Mouse (Mus musculus): Measurements from ENCODE around the gene 4930519G04Rik. TPM values are rescaled to one million over a fixed set of nuclear protein-coding genes. Genes with fewer than 3 reads are reported as not detected.
"Not testable (repeated sequence)": the region's sequence is repeated elsewhere in the genome, so short reads cannot be mapped to it uniquely, and the experiment has no call there.

4930519G04Rik gene
- polyA plus RNA-seq, 1 experiment from 2014 or later, result not detected

GRCm38 (mm10) chr5:114842155-114842554, 11.3 kb upstream of the 4930519G04Rik start:
- not testable (repeated sequence) for ATAC-seq (ENCODE audit: insufficient number of reproducible peaks, insufficient read depth, low FRiP score, low read depth); H3K36me3 ChIP-seq (ENCODE audit: control insufficient read depth, insufficient read depth, low read length)

GRCm38 (mm10) chr5:114842674-114843073, 10.8 kb upstream of the 4930519G04Rik start:
- WGBS, result 63% methylated on average over 5 of the region's 5 CpGs
- no peak overlapping the region for H3K4me3 ChIP-seq (ENCODE audit: control insufficient read depth in 1 of 2, insufficient read depth in 1 of 2, low read depth in 1 of 2, low read length in 2 of 2)
- H3K4me1 ChIP-seq (ENCODE audit: control insufficient read depth in 2 of 2, insufficient read depth in 2 of 2, low read length in 2 of 2), result no peaks in the 10 kb centered on the region
- H3K9me3 ChIP-seq (ENCODE audit: control insufficient read depth, low read length), result no peaks in the 10 kb centered on the region
- ATAC-seq (ENCODE audit: insufficient number of reproducible peaks, insufficient read depth, low FRiP score, low read depth), result no peak
- no peak overlapping the region for H3K4me2 ChIP-seq (ENCODE audit: low read length)
- no peak overlapping the region for H3K9ac ChIP-seq (ENCODE audit: low read length)
- no peaks in the 10 kb centered on the region for H3K27me3 ChIP-seq (ENCODE audit: control insufficient read depth, insufficient read depth, low read length)
- H3K36me3 ChIP-seq (ENCODE audit: control insufficient read depth, insufficient read depth, low read length), result no peaks in the 10 kb centered on the region
- H3K27ac ChIP-seq (replicated peaks in 1 of 2; ENCODE audit: control insufficient read depth in 1 of 2, insufficient read depth in 1 of 2, low read depth in 2 of 2, low read length in 2 of 2), result no peak overlapping the region

More at GRCm38 (mm10) chr5:114842155-114842554, 11.3 kb upstream of the 4930519G04Rik start:
- 56% methylated on average over 3 of the region's 3 CpGs for WGBS
- H3K27me3 ChIP-seq (ENCODE audit: control insufficient read depth, insufficient read depth, low read length); H3K9me3 ChIP-seq (ENCODE audit: control insufficient read depth, low read length); H3K4me2 ChIP-seq (ENCODE audit: low read length); H3K27ac ChIP-seq (replicated peaks in 1 of 2; ENCODE audit: control insufficient read depth in 1 of 2, insufficient read depth in 1 of 2, low read depth in 2 of 2, low read length in 2 of 2); H3K4me1 ChIP-seq (ENCODE audit: control insufficient read depth in 2 of 2, insufficient read depth in 2 of 2, low read length in 2 of 2); H3K4me3 ChIP-seq (ENCODE audit: control insufficient read depth in 1 of 2, insufficient read depth in 1 of 2, low read depth in 1 of 2, low read length in 2 of 2); H3K9ac ChIP-seq (ENCODE audit: low read length): not testable (repeated sequence)

- H3K4me1 ChIP-seq (ENCODE audit: control insufficient read depth in 2 of 2, insufficient read depth in 2 of 2, low read length in 2 of 2); H3K27ac ChIP-seq (replicated peaks in 1 of 2; ENCODE audit: control insufficient read depth in 1 of 2, insufficient read depth in 1 of 2, low read depth in 2 of 2, low read length in 2 of 2); H3K36me3 ChIP-seq (ENCODE audit: control insufficient read depth, insufficient read depth, low read length); ATAC-seq (ENCODE audit: insufficient number of reproducible peaks, insufficient read depth, low FRiP score, low read depth); H3K4me2 ChIP-seq (ENCODE audit: low read length); H3K4me3 ChIP-seq (ENCODE audit: control insufficient read depth in 1 of 2, insufficient read depth in 1 of 2, low read depth in 1 of 2, low read length in 2 of 2); H3K9ac ChIP-seq (ENCODE audit: low read length); H3K27me3 ChIP-seq (ENCODE audit: control insufficient read depth, insufficient read depth, low read length); H3K9me3 ChIP-seq (ENCODE audit: control insufficient read depth, low read length): not testable (repeated sequence)
- 79% methylated on average over 2 of the region's 2 CpGs for WGBS
Measured at GRCm38 (mm10) chr5:114844371-114844770, 9.1 kb upstream of the 4930519G04Rik start.

- no peak for ATAC-seq (ENCODE audit: insufficient number of reproducible peaks, insufficient read depth, low FRiP score, low read depth)
Measured at GRCm38 (mm10) chr5:114851565-114852236, 1.8 kb upstream of the 4930519G04Rik start.

GRCm38 (mm10) chr5:114858582-114858981, 5.1 kb downstream of the 4930519G04Rik start, which contains the start of gene Gm9936:
Gene Gm9936, minus strand, starts transcription at chr5:114858682.
- H3K4me2 ChIP-seq (ENCODE audit: low read length), result peak within 1 kb of the TSS; percentile 60
- H3K36me3 ChIP-seq (ENCODE audit: control insufficient read depth, insufficient read depth, low read length), result no peaks in the 10 kb centered on the region
- H3K27ac ChIP-seq (replicated peaks in 1 of 2; ENCODE audit: control insufficient read depth in 1 of 2, insufficient read depth in 1 of 2, low read depth in 2 of 2, low read length in 2 of 2), result no peak within 1 kb of the TSS
- H3K9ac ChIP-seq (ENCODE audit: low read length), result no peak within 1 kb of the TSS
- H3K9me3 ChIP-seq (ENCODE audit: control insufficient read depth, low read length), result no peaks in the 10 kb centered on the region
- 77% methylated on average over 12 of the region's 12 CpGs for WGBS
- no peaks in the 10 kb centered on the region for H3K4me1 ChIP-seq (ENCODE audit: control insufficient read depth in 2 of 2, insufficient read depth in 2 of 2, low read length in 2 of 2)
- H3K4me3 ChIP-seq (ENCODE audit: control insufficient read depth in 1 of 2, insufficient read depth in 1 of 2, low read depth in 1 of 2, low read length in 2 of 2), result peak within 1 kb of the TSS; percentile 13 to 28; a peak in 2 of 4 replicates
- ATAC-seq (ENCODE audit: insufficient number of reproducible peaks, insufficient read depth, low FRiP score, low read depth), result no peak
- peaks cover 13% of the 10 kb centered on the region for H3K27me3 ChIP-seq (ENCODE audit: control insufficient read depth, insufficient read depth, low read length)

More at GRCm38 (mm10) chr5:114851565-114852236, 1.8 kb upstream of the 4930519G04Rik start:
- Histone ChIP-seq H3K4me1 (ENCODE audit: control insufficient read depth in 2 of 2, insufficient read depth in 2 of 2, low read length in 2 of 2) (no peaks in the 10 kb centered on the region), H3K36me3 (ENCODE audit: control insufficient read depth, insufficient read depth, low read length) (no peaks in the 10 kb centered on the region), H3K27me3 (ENCODE audit: control insufficient read depth, insufficient read depth, low read length) (no peaks in the 10 kb centered on the region), H3K27ac (replicated peaks in 1 of 2; ENCODE audit: control insufficient read depth in 1 of 2, insufficient read depth in 1 of 2, low read depth in 2 of 2, low read length in 2 of 2) (no peak overlapping the region), H3K9ac (ENCODE audit: low read length) (no peak overlapping the region), H3K9me3 (ENCODE audit: control insufficient read depth, low read length) (no peaks in the 10 kb centered on the region), H3K4me2 (ENCODE audit: low read length) (no peak overlapping the region), H3K4me3 (ENCODE audit: control insufficient read depth in 1 of 2, insufficient read depth in 1 of 2, low read depth in 1 of 2, low read length in 2 of 2) (no peak overlapping the region)
- 74% methylated on average over 20 of the region's 20 CpGs for WGBS

- Histone ChIP-seq H3K27me3 (ENCODE audit: control insufficient read depth, insufficient read depth, low read length) (peaks cover 13% of the 10 kb centered on the region), H3K36me3 (ENCODE audit: control insufficient read depth, insufficient read depth, low read length) (no peaks in the 10 kb centered on the region), H3K4me1 (ENCODE audit: control insufficient read depth in 2 of 2, insufficient read depth in 2 of 2, low read length in 2 of 2) (no peaks in the 10 kb centered on the region), H3K9ac (ENCODE audit: low read length) (no peak overlapping the region), H3K27ac (replicated peaks in 1 of 2; ENCODE audit: control insufficient read depth in 1 of 2, insufficient read depth in 1 of 2, low read depth in 2 of 2, low read length in 2 of 2) (no peak overlapping the region), H3K9me3 (ENCODE audit: control insufficient read depth, low read length) (no peaks in the 10 kb centered on the region), H3K4me2 (ENCODE audit: low read length) (peak overlapping the region; percentile 60), H3K4me3 (ENCODE audit: control insufficient read depth in 1 of 2, insufficient read depth in 1 of 2, low read depth in 1 of 2, low read length in 2 of 2) (peak overlapping the region; percentile 13 to 28; a peak in 2 of 4 replicates)
- no peak for ATAC-seq (ENCODE audit: insufficient number of reproducible peaks, insufficient read depth, low FRiP score, low read depth)
- WGBS, result 4% methylated on average over 18 of the region's 18 CpGs
Measured at GRCm38 (mm10) chr5:114859253-114859652, 5.8 kb downstream of the 4930519G04Rik start.

GRCm38 (mm10) chr5:114861730-114862129, 8.3 kb downstream of the 4930519G04Rik start:
- Histone ChIP-seq H3K4me3 (ENCODE audit: control insufficient read depth in 1 of 2, insufficient read depth in 1 of 2, low read depth in 1 of 2, low read length in 2 of 2) (no peak overlapping the region), H3K9me3 (ENCODE audit: control insufficient read depth, low read length) (no peaks in the 10 kb centered on the region), H3K4me2 (ENCODE audit: low read length) (no peak overlapping the region), H3K27me3 (ENCODE audit: control insufficient read depth, insufficient read depth, low read length) (peaks cover 13% of the 10 kb centered on the region), H3K36me3 (ENCODE audit: control insufficient read depth, insufficient read depth, low read length) (no peaks in the 10 kb centered on the region), H3K27ac (replicated peaks in 1 of 2; ENCODE audit: control insufficient read depth in 1 of 2, insufficient read depth in 1 of 2, low read depth in 2 of 2, low read length in 2 of 2) (no peak overlapping the region), H3K4me1 (ENCODE audit: control insufficient read depth in 2 of 2, insufficient read depth in 2 of 2, low read length in 2 of 2) (no peaks in the 10 kb centered on the region), H3K9ac (ENCODE audit: low read length) (no peak overlapping the region)
- 73% methylated on average over 6 of the region's 6 CpGs for WGBS
- ATAC-seq (ENCODE audit: insufficient number of reproducible peaks, insufficient read depth, low FRiP score, low read depth), result no peak

GRCm38 (mm10) chr5:114864813-114865212, 11.3 kb downstream of the 4930519G04Rik start:
- no peak for ATAC-seq (ENCODE audit: insufficient number of reproducible peaks, insufficient read depth, low FRiP score, low read depth)

More at GRCm38 (mm10) chr5:114864813-114865212, 11.3 kb downstream of the 4930519G04Rik start:
- WGBS, result 78% methylated on average over 7 of the region's 7 CpGs
- Histone ChIP-seq H3K36me3 (ENCODE audit: control insufficient read depth, insufficient read depth, low read length) (no peaks in the 10 kb centered on the region), H3K9me3 (ENCODE audit: control insufficient read depth, low read length) (peaks cover 13% of the 10 kb centered on the region), H3K27ac (replicated peaks in 1 of 2; ENCODE audit: control insufficient read depth in 1 of 2, insufficient read depth in 1 of 2, low read depth in 2 of 2, low read length in 2 of 2) (no peak overlapping the region), H3K27me3 (ENCODE audit: control insufficient read depth, insufficient read depth, low read length) (no peaks in the 10 kb centered on the region), H3K4me1 (ENCODE audit: control insufficient read depth in 2 of 2, insufficient read depth in 2 of 2, low read length in 2 of 2) (no peaks in the 10 kb centered on the region), H3K4me2 (ENCODE audit: low read length) (no peak overlapping the region), H3K4me3 (ENCODE audit: control insufficient read depth in 1 of 2, insufficient read depth in 1 of 2, low read depth in 1 of 2, low read length in 2 of 2) (no peak overlapping the region), H3K9ac (ENCODE audit: low read length) (no peak overlapping the region)
